Mouse (Mus musculus): Measurements from ENCODE around the gene Zfp985. TPM values are rescaled to one million over a fixed set of nuclear protein-coding genes. Genes with fewer than 3 reads are reported as not detected.
"Not testable (repeated sequence)": the region's sequence is repeated elsewhere in the genome, so short reads cannot be mapped to it uniquely, and the experiment has no call there.

The Zfp985 gene
- polyA plus RNA-seq, 1 experiment from 2014 or later = 0.47 TPM

DNA sequence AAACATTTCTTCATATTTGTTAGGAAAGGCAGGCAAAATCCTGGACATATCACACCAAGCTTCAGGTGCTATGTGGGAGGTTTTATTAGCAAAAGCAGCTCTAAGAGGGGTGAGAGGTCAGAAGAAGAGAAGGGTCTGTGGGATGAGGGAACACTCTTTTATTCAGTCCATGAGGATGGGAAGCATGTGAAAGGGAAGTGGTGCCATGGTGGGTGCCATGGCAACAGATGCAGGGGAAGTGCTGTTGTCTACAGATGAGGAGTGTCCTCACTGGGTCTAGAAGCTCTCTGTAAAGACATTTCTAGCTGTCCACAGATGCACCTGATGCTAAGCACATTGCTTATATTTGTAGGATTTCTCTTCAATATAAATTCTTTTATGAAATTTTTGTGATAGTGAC is 12.0 kb upstream of the Zfp985 start:
- no peak for ATAC-seq (ENCODE audit: low FRiP score, low TSS enrichment)
- no peak overlapping the region for H3K27ac ChIP-seq (ENCODE audit: low read depth, low read length)
- H3K9me3 ChIP-seq (ENCODE audit: control insufficient read depth, low read length) = peaks cover 27% of the 10 kb centered on the region
- H3K4me1 ChIP-seq (ENCODE audit: control insufficient read depth, insufficient read depth, low read length) = no peaks in the 10 kb centered on the region
- no peak overlapping the region for H3K4me2 ChIP-seq (replicated peaks; ENCODE audit: low read depth, low read length)
- no peaks in the 10 kb centered on the region for H3K36me3 ChIP-seq (ENCODE audit: control insufficient read depth, insufficient read depth, low read length)
- H3K4me3 ChIP-seq (ENCODE audit: low read length) = no peak overlapping the region
- no peaks in the 10 kb centered on the region for H3K27me3 ChIP-seq (ENCODE audit: control insufficient read depth, insufficient read depth, low read length)
- H3K9ac ChIP-seq (ENCODE audit: low read depth, low read length) = no peak overlapping the region

GRCm38 (mm10) chr4:147554361-147554760 is 1.3 kb downstream of the Zfp985 start:
- not testable (repeated sequence) for ATAC-seq (ENCODE audit: low FRiP score, low TSS enrichment); H3K36me3 ChIP-seq (ENCODE audit: control insufficient read depth, insufficient read depth, low read length); H3K27me3 ChIP-seq (ENCODE audit: control insufficient read depth, insufficient read depth, low read length); H3K9me3 ChIP-seq (ENCODE audit: control insufficient read depth, low read length); H3K27ac ChIP-seq (ENCODE audit: low read depth, low read length); H3K9ac ChIP-seq (ENCODE audit: low read depth, low read length); H3K4me1 ChIP-seq (ENCODE audit: control insufficient read depth, insufficient read depth, low read length); H3K4me3 ChIP-seq (ENCODE audit: low read length); H3K4me2 ChIP-seq (replicated peaks; ENCODE audit: low read depth, low read length)
- WGBS = 89% methylated on average over 2 of the region's 2 CpGs

GRCm38 (mm10) chr4:147556921-147557320 is 3.8 kb downstream of the Zfp985 start:
- not testable (repeated sequence) for ATAC-seq (ENCODE audit: low FRiP score, low TSS enrichment); H3K27me3 ChIP-seq (ENCODE audit: control insufficient read depth, insufficient read depth, low read length); H3K27ac ChIP-seq (ENCODE audit: low read depth, low read length); H3K4me1 ChIP-seq (ENCODE audit: control insufficient read depth, insufficient read depth, low read length); H3K9ac ChIP-seq (ENCODE audit: low read depth, low read length); H3K4me2 ChIP-seq (replicated peaks; ENCODE audit: low read depth, low read length); H3K4me3 ChIP-seq (ENCODE audit: low read length); H3K9me3 ChIP-seq (ENCODE audit: control insufficient read depth, low read length); H3K36me3 ChIP-seq (ENCODE audit: control insufficient read depth, insufficient read depth, low read length)
- WGBS = 47% methylated on average over 1 of the region's 1 CpGs

GRCm38 (mm10) chr4:147558011-147558410 is 4.9 kb downstream of the Zfp985 start:
- not testable (repeated sequence) for H3K4me3 ChIP-seq (ENCODE audit: low read length); H3K36me3 ChIP-seq (ENCODE audit: control insufficient read depth, insufficient read depth, low read length); H3K4me2 ChIP-seq (replicated peaks; ENCODE audit: low read depth, low read length); H3K4me1 ChIP-seq (ENCODE audit: control insufficient read depth, insufficient read depth, low read length); H3K27ac ChIP-seq (ENCODE audit: low read depth, low read length); ATAC-seq (ENCODE audit: low FRiP score, low TSS enrichment); H3K9ac ChIP-seq (ENCODE audit: low read depth, low read length); H3K9me3 ChIP-seq (ENCODE audit: control insufficient read depth, low read length); H3K27me3 ChIP-seq (ENCODE audit: control insufficient read depth, insufficient read depth, low read length)

DNA sequence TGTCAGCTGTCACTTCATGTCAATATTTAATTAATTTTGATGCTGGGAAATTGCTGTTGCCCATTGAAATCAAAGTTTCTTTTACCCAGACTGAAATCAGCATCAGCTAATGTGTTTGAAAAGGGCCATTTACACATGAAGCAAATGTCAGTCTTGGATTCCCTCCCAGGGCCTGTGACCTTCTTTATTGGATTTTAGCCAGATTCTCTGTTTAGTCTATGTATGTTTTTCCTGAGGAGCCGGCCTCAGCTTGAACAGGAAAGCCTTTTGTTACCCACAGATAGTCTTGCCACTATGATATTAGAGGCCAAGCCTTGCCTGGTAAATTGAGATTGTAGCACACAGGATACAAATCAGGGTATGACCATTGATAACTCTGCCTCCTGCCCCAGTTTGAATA is 6.0 kb downstream of the Zfp985 start:
- not testable (repeated sequence) for H3K27me3 ChIP-seq (ENCODE audit: control insufficient read depth, insufficient read depth, low read length); H3K27ac ChIP-seq (ENCODE audit: low read depth, low read length); H3K4me3 ChIP-seq (ENCODE audit: low read length); H3K36me3 ChIP-seq (ENCODE audit: control insufficient read depth, insufficient read depth, low read length); H3K9ac ChIP-seq (ENCODE audit: low read depth, low read length); H3K4me2 ChIP-seq (replicated peaks; ENCODE audit: low read depth, low read length); H3K9me3 ChIP-seq (ENCODE audit: control insufficient read depth, low read length); ATAC-seq (ENCODE audit: low FRiP score, low TSS enrichment); H3K4me1 ChIP-seq (ENCODE audit: control insufficient read depth, insufficient read depth, low read length)
- WGBS = 59% methylated on average over 1 of the region's 1 CpGs

DNA sequence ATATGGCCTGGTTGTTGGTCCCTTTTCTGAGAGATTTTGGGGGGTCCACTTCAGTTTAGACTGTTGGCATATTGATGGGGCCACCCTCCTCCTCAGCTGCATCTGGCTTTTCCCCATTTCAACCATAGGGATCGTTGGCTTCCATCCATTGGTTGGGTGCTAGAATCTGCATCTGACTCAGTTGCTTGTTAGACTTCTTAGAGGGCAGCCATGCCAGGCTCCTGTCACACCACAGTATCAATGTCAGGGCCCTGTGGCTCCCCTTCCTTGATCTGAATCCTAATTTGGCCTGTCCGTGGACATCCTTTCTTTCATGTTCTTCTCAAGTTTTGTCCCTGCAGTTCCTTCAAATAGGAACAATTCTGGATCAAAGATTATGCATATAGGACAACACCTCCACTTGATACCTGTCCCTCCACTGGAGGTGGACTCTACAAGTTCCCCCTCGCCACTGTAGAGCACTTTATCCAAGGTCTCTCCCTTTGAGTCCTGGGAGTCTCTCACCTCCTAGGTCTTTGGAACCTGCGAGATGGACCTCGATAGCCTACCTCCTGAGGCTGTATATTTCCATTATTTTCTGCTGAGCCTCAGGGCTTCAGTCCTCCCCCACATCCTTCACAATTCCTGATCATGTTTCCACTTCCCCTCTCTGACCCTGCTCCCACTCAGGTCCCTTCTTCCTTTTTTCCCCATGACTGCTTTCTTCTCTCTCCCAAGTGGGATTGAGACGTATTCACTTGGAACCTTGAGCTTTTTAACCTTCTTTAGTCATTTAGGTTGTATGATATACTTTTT is 12.5 kb downstream of the Zfp985 start:
- 68% methylated on average over 6 of the region's 6 CpGs for WGBS

DNA sequence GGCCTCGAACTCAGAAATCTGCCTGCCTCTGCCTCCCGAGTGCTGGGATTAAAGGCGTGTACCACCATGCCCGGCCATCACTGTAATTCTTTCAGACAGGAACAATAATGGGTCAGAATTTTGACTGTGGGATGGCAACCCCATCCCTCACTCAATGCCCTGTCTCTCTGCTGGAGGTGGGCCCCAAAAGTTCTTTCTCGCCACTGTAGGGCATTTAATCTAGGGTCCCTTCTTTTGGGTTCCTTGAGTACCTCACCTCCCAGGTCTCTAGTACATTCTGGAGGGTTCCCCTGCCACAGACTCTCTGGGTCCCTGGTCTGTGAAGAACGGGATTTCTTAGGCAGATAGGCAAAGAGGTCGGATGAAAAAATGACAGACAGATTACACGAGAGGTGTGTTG is 18.1 kb downstream of the Zfp985 start:
- H3K9ac ChIP-seq (ENCODE audit: low read depth, low read length); H3K4me1 ChIP-seq (ENCODE audit: control insufficient read depth, insufficient read depth, low read length); H3K4me3 ChIP-seq (ENCODE audit: low read length); H3K4me2 ChIP-seq (replicated peaks; ENCODE audit: low read depth, low read length); ATAC-seq (ENCODE audit: low FRiP score, low TSS enrichment); H3K27me3 ChIP-seq (ENCODE audit: control insufficient read depth, insufficient read depth, low read length); H3K27ac ChIP-seq (ENCODE audit: low read depth, low read length); H3K9me3 ChIP-seq (ENCODE audit: control insufficient read depth, low read length); H3K36me3 ChIP-seq (ENCODE audit: control insufficient read depth, insufficient read depth, low read length): not testable (repeated sequence)
- 86% methylated on average over 8 of the region's 8 CpGs for WGBS

More for the DNA sequence above, 12.5 kb downstream of the Zfp985 start:
- Histone ChIP-seq H3K4me1 (ENCODE audit: control insufficient read depth, insufficient read depth, low read length) (no peaks in the 10 kb centered on the region), H3K36me3 (ENCODE audit: control insufficient read depth, insufficient read depth, low read length) (no peaks in the 10 kb centered on the region), H3K9me3 (ENCODE audit: control insufficient read depth, low read length) (no peaks in the 10 kb centered on the region; the same call in 1 of the 2 replicates), H3K4me3 (ENCODE audit: low read length) (no peak overlapping the region), H3K27me3 (ENCODE audit: control insufficient read depth, insufficient read depth, low read length) (no peaks in the 10 kb centered on the region), H3K27ac (ENCODE audit: low read depth, low read length) (no peak overlapping the region), H3K4me2 (replicated peaks; ENCODE audit: low read depth, low read length) (no peak overlapping the region), H3K9ac (ENCODE audit: low read depth, low read length) (no peak overlapping the region)
- no peak for ATAC-seq (ENCODE audit: low FRiP score, low TSS enrichment)

GRCm38 (mm10) chr4:147579371-147579770 is 26.3 kb downstream of the Zfp985 start:
- WGBS = 90% methylated on average over 4 of the region's 4 CpGs
- not testable (repeated sequence) for H3K27ac ChIP-seq (ENCODE audit: low read depth, low read length); ATAC-seq (ENCODE audit: low FRiP score, low TSS enrichment)

DNA sequence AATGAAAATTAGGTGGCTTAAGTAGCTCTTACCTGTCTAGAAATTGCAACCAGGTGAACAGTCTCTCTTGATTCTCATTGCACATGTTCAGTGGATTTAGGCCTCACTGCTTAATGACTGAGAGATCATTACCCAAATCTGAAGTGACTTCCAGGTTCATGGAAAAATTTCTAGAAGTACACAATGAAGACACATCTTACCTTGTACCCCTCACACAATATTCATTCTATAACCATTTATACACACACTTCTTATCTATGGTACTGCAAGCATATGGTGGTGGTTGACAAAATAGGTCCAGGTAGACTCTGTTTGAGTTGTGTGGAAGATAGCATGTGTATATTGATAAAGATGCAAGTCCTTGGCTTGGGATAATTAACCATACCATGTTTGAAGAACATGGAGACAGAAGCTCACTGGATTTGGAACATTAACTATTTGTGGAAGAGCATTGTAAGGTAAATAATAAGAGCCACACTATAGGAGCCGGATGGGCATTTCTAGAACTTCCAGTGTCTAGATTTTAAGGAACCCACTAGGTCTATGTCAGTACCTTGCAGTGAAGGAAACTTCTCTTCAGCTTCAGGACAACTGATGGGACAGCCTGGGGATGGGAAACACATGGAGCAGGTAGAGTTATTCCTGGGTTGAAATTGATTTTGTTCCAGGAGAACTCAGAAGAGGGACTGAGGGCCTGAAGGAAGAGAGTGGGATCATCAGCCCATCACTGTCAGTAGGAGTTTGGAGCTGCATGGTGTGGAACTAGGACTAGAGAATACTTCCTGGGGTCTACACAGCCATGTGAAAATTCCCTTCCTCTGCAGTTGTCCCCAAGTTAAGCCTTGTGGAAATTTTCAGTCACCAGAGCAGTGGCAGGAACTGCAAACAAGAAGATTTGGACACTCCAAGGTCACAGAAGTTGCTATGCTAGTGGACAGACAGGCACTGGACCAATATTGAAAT is 33.7 kb downstream of the Zfp985 start:
- Histone ChIP-seq H3K9me3 (ENCODE audit: control insufficient read depth, low read length) (peaks cover 22% of the 10 kb centered on the region), H3K27ac (ENCODE audit: low read depth, low read length) (no peak overlapping the region), H3K4me2 (replicated peaks; ENCODE audit: low read depth, low read length) (no peak overlapping the region), H3K4me1 (ENCODE audit: control insufficient read depth, insufficient read depth, low read length) (no peaks in the 10 kb centered on the region), H3K9ac (ENCODE audit: low read depth, low read length) (no peak overlapping the region), H3K36me3 (ENCODE audit: control insufficient read depth, insufficient read depth, low read length) (no peaks in the 10 kb centered on the region), H3K27me3 (ENCODE audit: control insufficient read depth, insufficient read depth, low read length) (no peaks in the 10 kb centered on the region), H3K4me3 (ENCODE audit: low read length) (no peak overlapping the region)
- 60% methylated on average over 1 of the region's 1 CpGs for WGBS
- no peak for ATAC-seq (ENCODE audit: low FRiP score, low TSS enrichment)

More at GRCm38 (mm10) chr4:147579371-147579770, 26.3 kb downstream of the Zfp985 start:
- H3K4me2 ChIP-seq (replicated peaks; ENCODE audit: low read depth, low read length); H3K36me3 ChIP-seq (ENCODE audit: control insufficient read depth, insufficient read depth, low read length); H3K4me1 ChIP-seq (ENCODE audit: control insufficient read depth, insufficient read depth, low read length); H3K4me3 ChIP-seq (ENCODE audit: low read length); H3K9ac ChIP-seq (ENCODE audit: low read depth, low read length); H3K27me3 ChIP-seq (ENCODE audit: control insufficient read depth, insufficient read depth, low read length): not testable (repeated sequence)
- peaks cover 13% of the 10 kb centered on the region; the same call in 1 of the 2 replicates for H3K9me3 ChIP-seq (ENCODE audit: control insufficient read depth, low read length)

All from kidney, embryonic 14.5 days (tissue).